Mouse (Mus musculus) CH12.LX (cell line): Measurements from ENCODE around the gene Kremen2. TPM values are rescaled to one million over a fixed set of nuclear protein-coding genes. Genes with fewer than 3 reads are reported as not detected.

Experiments used
- DNase-seq: peaks from one replicate; pipeline ENCODE4 v3.0.0-alpha.2; 2013; ENCODE audit errors: extremely low read depth
- H3K27ac ChIP-seq: 2 replicates; pipeline ENCODE4 v1.5.1; 2012; ENCODE audit warnings: low read depth, mild to moderate bottlenecking, control low read depth, moderate library complexity; ENCODE audit not compliant: insufficient read depth
- H3K27me3 ChIP-seq: replicated peaks from 2 replicates; pipeline ENCODE3; 2012; ENCODE audit warnings: inconsistent platforms
- H3K36me3 ChIP-seq, 2 experiments: replicated peaks in 1 of 2; 2 replicates each; pipeline versions ENCODE3 to v1.6.1; 2012; ENCODE audit warnings: inconsistent platforms in 1 of 2, low read length in 1 of 2, mild to moderate bottlenecking in 1 of 2, mixed read lengths in 1 of 2, moderate library complexity in 1 of 2; ENCODE audit not compliant: control insufficient read depth in 1 of 2, insufficient read depth in 1 of 2
- H3K4me1 ChIP-seq, 2 experiments: 2 replicates each; pipeline ENCODE4 v1.6.1; 2012; ENCODE audit warnings: inconsistent platforms in 1 of 2, moderate library complexity in 1 of 2; ENCODE audit not compliant: insufficient read depth in 2 of 2, control insufficient read depth in 1 of 2
- H3K4me2 ChIP-seq: 2 replicates; pipeline ENCODE4 v1.6.1; 2012; ENCODE audit warnings: low read depth, mild to moderate bottlenecking, control low read depth; ENCODE audit not compliant: poor library complexity, insufficient read depth, severe bottlenecking
- H3K4me3 ChIP-seq, 3 experiments: fragments of 150-350 bp in 1 of 3; sonication (generic) in 1 of 3; replicated peaks in 1 of 3; 2 replicates each; pipeline versions ENCODE3 to v1.5.1; 2011 to 2012; ENCODE audit warnings: low read depth in 2 of 3, low read length in 2 of 3, mild to moderate bottlenecking in 2 of 3, moderate library complexity in 2 of 3, control low read depth in 1 of 3, improper control_type of control experiment in 1 of 3, inconsistent platforms in 1 of 3, mixed read lengths in 1 of 3; ENCODE audit not compliant: poor library complexity in 1 of 3
- H3K79me2 ChIP-seq: replicated peaks from 2 replicates; pipeline ENCODE4 v1.6.1; 2012; ENCODE audit warnings: mild to moderate bottlenecking, moderate library complexity; ENCODE audit not compliant: control insufficient read depth, poor library complexity, insufficient read depth, severe bottlenecking; ENCODE audit errors: extremely low read depth
- H3K9ac ChIP-seq: 2 replicates; pipeline ENCODE4 v1.6.1; 2012; ENCODE audit warnings: low read depth, mild to moderate bottlenecking, control low read depth, moderate library complexity; ENCODE audit not compliant: insufficient read depth
- H3K9me3 ChIP-seq: replicated peaks from 2 replicates; pipeline ENCODE3; 2012; ENCODE audit warnings: low read length, inconsistent platforms, mixed read lengths
- CHD2 ChIP-seq: IDR thresholded peaks from 2 replicates; pipeline ENCODE4 v1.6.1; 2011; ENCODE audit warnings: low read length, improper control_type of control experiment
- E2F4 ChIP-seq: IDR thresholded peaks from 2 replicates; pipeline ENCODE4 v1.6.1; 2011; ENCODE audit warnings: low read depth, low read length, improper control_type of control experiment; ENCODE audit not compliant: insufficient replicate concordance
- EP300 ChIP-seq: IDR thresholded peaks from 2 replicates; pipeline ENCODE4 v1.6.1; 2011; ENCODE audit warnings: low read length, improper control_type of control experiment
- IRF4 ChIP-seq: IDR thresholded peaks from 2 replicates; pipeline ENCODE4 v1.6.1; 2014; ENCODE audit warnings: low read depth, mild to moderate bottlenecking, inconsistent platforms, low read length, improper control_type of control experiment
- JUND ChIP-seq: conservative IDR thresholded peaks from 2 replicates; pipeline ENCODE4 v1.6.1; 2011; ENCODE audit warnings: low read depth, low read length, improper control_type of control experiment
- MAFK ChIP-seq: IDR thresholded peaks from 2 replicates; pipeline ENCODE4 v1.6.1; 2011; ENCODE audit warnings: low read length, improper control_type of control experiment; ENCODE audit not compliant: insufficient replicate concordance
- MYC ChIP-seq: IDR thresholded peaks from 2 replicates; pipeline ENCODE4 v1.6.1; 2011; ENCODE audit warnings: low read depth, mild to moderate bottlenecking, improper control_type of control experiment, low read length
- POLR2AphosphoS2 ChIP-seq: IDR thresholded peaks from 2 replicates; pipeline ENCODE4 v1.6.1; 2011; ENCODE audit warnings: low read depth, low read length, improper control_type of control experiment
- UBTF ChIP-seq: IDR thresholded peaks from 2 replicates; pipeline ENCODE4 v1.6.1; 2012; ENCODE audit warnings: low read depth, mild to moderate bottlenecking, inconsistent platforms, low read length, improper control_type of control experiment, moderate library complexity
- USF1 ChIP-seq: IDR thresholded peaks from 2 replicates; pipeline ENCODE4 v1.6.1; 2014; ENCODE audit warnings: low read depth, mild to moderate bottlenecking, inconsistent platforms, low read length, improper control_type of control experiment
- ZC3H11A ChIP-seq: IDR thresholded peaks from 2 replicates; pipeline ENCODE4 v1.6.1; 2012; ENCODE audit warnings: low read depth, mild to moderate bottlenecking, inconsistent platforms, low read length, improper control_type of control experiment
- ZKSCAN1 ChIP-seq: IDR thresholded peaks from 2 replicates; pipeline ENCODE4 v1.6.1; 2012; ENCODE audit warnings: low read depth, inconsistent platforms, low read length, improper control_type of control experiment, borderline replicate concordance
- ZNF384 ChIP-seq: IDR thresholded peaks from 2 replicates; pipeline ENCODE4 v1.6.1; 2012; ENCODE audit warnings: low read depth, low read length, improper control_type of control experiment, inconsistent platforms
- dilution Hi-C: fragments of 300-500 bp; cut with MboI; formaldehyde crosslinking; loops from 2 replicates; pipeline ENCODE4 v1.14.3; 2020; ENCODE audit warnings: low sequenced_read_pairs; ENCODE audit not compliant: extremely low pct_unique_long_range_greater_than_20kb, extremely low pct_ligation_motif_present
- in situ Hi-C: fragments of 300-500 bp; cut with MboI; formaldehyde crosslinking; loops from 3 replicates; pipeline ENCODE4 v1.14.3; 2019; ENCODE audit warnings: low sequenced_read_pairs, low pct_ligation_motif_present, low pct_unique_long_range_greater_than_20kb, mixed read lengths
- polyA plus RNA-seq: library from polyadenylated mRNA; unstranded; fragments of >175 nt; gene quantifications from 2 replicates; pipeline ENCODE4 v1.2.1, GENCODE M21; 2012; ENCODE audit warnings: low read depth; ENCODE audit not compliant: insufficient read length
- total RNA-seq, 2 experiments: library from RNA; depleted of rRNA; stranded (reverse); fragments of 300-350 nt in 1 of 2; fragments of >200 nt in 1 of 2; gene quantifications; 2 replicates each; pipeline ENCODE4 v1.2.3; 2012 to 2014

Gene Kremen2
- total RNA-seq (2012; rRNA removed), result 0.34 and 0.55 TPM in 2 replicates
- total RNA-seq (2014; rRNA removed), result 0.14 and 0.23 TPM in 2 replicates
- 0.21 and 0.23 TPM in 2 replicates for polyA plus RNA-seq

DNA sequence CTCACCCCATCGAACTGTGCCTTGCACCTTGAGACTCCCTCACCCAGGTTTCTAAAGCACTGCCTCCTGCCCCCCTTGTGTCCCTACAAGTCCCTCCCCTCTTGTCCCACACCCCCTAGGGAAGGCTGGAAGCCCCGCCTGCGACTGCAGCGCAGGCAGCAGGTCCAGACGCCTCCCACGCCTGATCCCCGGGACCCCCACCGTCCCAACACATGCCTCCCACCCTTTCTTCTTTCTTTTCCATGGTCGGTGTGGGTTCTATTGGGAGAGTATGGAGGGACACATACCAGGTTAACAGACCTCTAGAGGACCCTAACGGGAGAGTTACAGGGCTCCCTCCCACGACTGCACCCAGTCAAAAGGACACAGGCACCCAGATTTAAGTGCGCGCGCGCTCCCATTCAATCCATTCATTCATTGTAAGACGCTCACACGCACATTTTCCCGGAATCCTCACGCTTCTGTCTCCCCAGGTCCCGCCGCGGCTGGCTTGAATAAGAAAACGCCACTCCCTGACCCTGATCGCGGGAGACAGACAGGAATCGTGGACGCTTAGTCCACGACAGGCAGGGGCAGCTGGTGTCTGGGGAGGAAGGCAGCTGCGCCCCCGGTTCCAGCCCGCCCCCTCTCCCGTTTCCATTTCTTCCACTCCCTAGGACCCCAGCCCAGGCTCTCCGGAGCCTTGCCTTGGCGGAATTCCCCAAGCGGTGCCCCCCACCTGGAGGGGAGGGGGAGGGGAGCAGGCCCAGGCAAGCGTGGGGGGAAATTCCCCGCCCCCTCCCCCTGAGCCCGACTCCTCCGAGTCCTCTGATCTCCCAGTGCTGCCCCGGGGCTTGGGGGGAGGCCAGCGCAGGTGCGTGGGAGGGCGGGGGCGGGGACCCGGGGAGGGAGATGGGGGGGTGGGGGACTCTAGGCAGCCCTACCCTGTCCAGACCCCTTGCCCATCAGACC lies at the start of gene Kremen2:
Kremen2 (minus strand) TSS at position 533 of the 951 bp plus-strand sequence.
- H3K4me2 ChIP-seq, result peak within 1 kb of the TSS; percentile 17; the same call in 1 of the 2 replicates
- H3K4me3 ChIP-seq, result peak within 1 kb of the TSS in 1 of 3 experiments; percentile 2
- 0 out of 2 replicates have a peak within 1 kb of the TSS, but pooled peaks have one; percentile 23 for H3K9ac ChIP-seq
- in situ Hi-C loops, result no loop called here
- peaks cover 0 to 4% of the 10 kb centered on the region in 2 experiments for H3K36me3 ChIP-seq
- TF ChIP-seq ZNF384 (no peak), CHD2 (peak; percentile 53; the same call in 1 of the 2 replicates)
- no peak for DNase-seq
- H3K79me2 ChIP-seq, result no peaks in the 10 kb centered on the region
- dilution Hi-C loops, result no loop called here
- H3K27me3 ChIP-seq, result peaks cover 52% of the 10 kb centered on the region
- H3K4me1 ChIP-seq, result peaks cover 35 to 59% of the 10 kb centered on the region in 2 experiments
- no peaks in the 10 kb centered on the region for H3K9me3 ChIP-seq
- H3K27ac ChIP-seq, result no peak within 1 kb of the TSS

DNA sequence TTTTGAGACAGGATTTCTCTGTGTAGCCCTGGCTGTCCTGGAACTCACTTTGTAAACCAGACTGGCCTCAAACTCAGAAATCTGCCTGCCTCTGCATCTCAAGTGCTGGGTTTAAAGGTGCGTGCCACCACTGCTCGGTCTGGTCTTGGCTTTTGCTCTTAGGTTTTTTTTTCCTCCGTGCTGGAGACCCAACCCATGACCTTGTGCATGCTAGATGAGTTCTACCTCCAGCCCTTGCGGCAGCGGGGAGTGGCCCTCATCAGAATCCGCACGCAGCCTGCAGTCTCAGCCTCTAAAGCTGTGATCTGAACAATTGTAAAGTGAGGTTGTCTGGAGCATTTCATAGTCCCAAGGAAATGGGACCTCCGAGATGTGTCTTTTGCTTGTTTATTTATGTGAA lies 49.7 kb upstream of the Kremen2 start:
- no peak overlapping the region for H3K27ac ChIP-seq
- TF ChIP-seq UBTF, result no peak
- TF ChIP-seq MAFK, result no peak
- TF ChIP-seq ZC3H11A, result no peak
- TF ChIP-seq CHD2, result no peak
- in situ Hi-C loops, result no loop called here
- H3K9ac ChIP-seq, result no peak overlapping the region
- no peak overlapping the region for H3K4me2 ChIP-seq
- no peaks in the 10 kb centered on the region; the same call in 1 of the 2 replicates for H3K79me2 ChIP-seq
- dilution Hi-C loops, result no loop called here
- H3K4me1 ChIP-seq, result peaks cover 0 to 9% of the 10 kb centered on the region in 2 experiments; a peak in 1 of 4 replicates
- no peaks in the 10 kb centered on the region for H3K9me3 ChIP-seq
- no peak for DNase-seq
- H3K4me3 ChIP-seq, result no peak overlapping the region
- H3K27me3 ChIP-seq, result no peaks in the 10 kb centered on the region
- no peaks in the 10 kb centered on the region for H3K36me3 ChIP-seq

DNA sequence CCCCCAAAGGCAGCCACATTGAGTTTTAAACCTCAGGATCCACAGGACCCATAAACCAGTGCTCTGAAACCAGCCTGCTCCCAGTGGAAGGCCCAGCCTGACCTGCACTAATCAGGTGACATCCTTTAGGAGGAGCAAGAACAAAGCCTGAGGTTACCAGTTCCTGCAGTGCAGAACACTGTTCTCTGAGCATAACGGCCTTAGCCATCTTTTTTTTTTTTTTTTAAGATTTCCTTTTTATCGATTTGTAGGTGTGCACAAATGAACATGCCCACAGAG lies 45.4 kb upstream of the Kremen2 start:
- Histone ChIP-seq H3K9me3 (no peaks in the 10 kb centered on the region), H3K4me2 (no peak overlapping the region), H3K4me1 (no peaks in the 10 kb centered on the region), H3K36me3 (no peaks in the 10 kb centered on the region), H3K27ac (no peak overlapping the region), H3K9ac (no peak overlapping the region), H3K79me2 (no peaks in the 10 kb centered on the region), H3K27me3 (no peaks in the 10 kb centered on the region), H3K4me3 (no peak overlapping the region)
- no peak for TF ChIP-seq EP300
- TF ChIP-seq JUND, result no peak
- TF ChIP-seq IRF4, result no peak
- TF ChIP-seq POLR2AphosphoS2, result no peak
- TF ChIP-seq USF1, result no peak
- no peak for TF ChIP-seq ZKSCAN1
- TF ChIP-seq E2F4, result no peak
- no peak for TF ChIP-seq UBTF
- no peak for TF ChIP-seq MYC
- dilution Hi-C loops, result no loop called here
- in situ Hi-C loops, result no loop called here
- no peak for DNase-seq
